Comparison of ENCODE assay signal across 8 mouse cellular contexts in the genomic region with DNA sequence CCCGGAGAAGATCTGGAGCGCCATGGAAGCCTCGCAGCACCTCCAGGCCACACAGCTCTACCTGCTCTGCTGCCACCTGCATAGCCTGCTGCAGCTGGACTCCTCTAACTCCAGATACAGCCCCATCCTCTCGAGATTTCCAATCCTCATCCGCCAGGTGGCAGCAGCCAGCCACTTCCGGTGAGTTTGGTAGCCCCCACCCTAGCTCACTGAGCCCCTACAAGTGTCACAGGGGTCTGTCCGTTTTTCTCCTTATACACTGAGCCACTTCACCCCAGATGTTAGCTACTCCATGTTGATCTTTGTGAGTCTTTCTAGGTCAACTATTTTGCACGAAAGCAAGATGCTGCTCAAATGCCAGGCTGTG. TPM values are rescaled to one million over a fixed set of nuclear protein-coding genes. Genes with fewer than 3 reads are reported as not detected.
DNase-seq lines count a peak whose midpoint lies in the region; ATAC-seq and TF ChIP-seq lines count a peak whose summit lies in the region.

No protein-coding gene starts in this region.

- peak; percentile 23 to 52 for DNase-seq in heart, postnatal 10 days
- DNase-seq in ZHBTc4 (ENCODE audit: low read depth, low spot score), result peak; percentile 80
- DNase-seq in hindbrain, embryonic 10.5 days (ENCODE audit: low spot score), result peak; percentile 58
- no peak for DNase-seq in liver, adult 2 months (ENCODE audit: extremely low read depth, low read depth, low spot score)
- peak; percentile 37 for DNase-seq in naive thymus-derived CD4-positive, alpha-beta T cell, adult 2 months (ENCODE audit: low read depth)
- no peak for DNase-seq in urinary bladder, postnatal 10 days (ENCODE audit: low spot score)

- H3K27ac ChIP-seq in heart, embryonic 11.5 days (ENCODE audit: low read depth, low read length), result no peak overlapping the region
- peak overlapping the region; percentile 76 for H3K27ac ChIP-seq in hindbrain, embryonic 10.5 days
- no peak overlapping the region for H3K27ac ChIP-seq in liver, adult 2 months (replicated peaks; ENCODE audit: insufficient read depth, low read depth, low read length)

- H3K4me3 ChIP-seq in heart, embryonic 11.5 days (ENCODE audit: low read depth, low read length), result no peak overlapping the region
- H3K4me3 ChIP-seq in hindbrain, embryonic 10.5 days, result peak overlapping the region; percentile 20
- H3K4me3 ChIP-seq in liver, adult 2 months (ENCODE audit: insufficient read depth, low read depth, low read length), result no peak overlapping the region

- H3K4me1 ChIP-seq in heart, embryonic 11.5 days (ENCODE audit: control insufficient read depth, insufficient read depth, low read length), result peaks cover 13% of the 10 kb centered on the region
- H3K4me1 ChIP-seq in hindbrain, embryonic 10.5 days (replicated peaks), result peaks cover 62% of the 10 kb centered on the region
- H3K4me1 ChIP-seq in liver, adult 2 months (ENCODE audit: control insufficient read depth, insufficient read depth, low read length), result peaks cover 7% of the 10 kb centered on the region; the same call in 1 of the 2 replicates

- no peak overlapping the region for H3K9ac ChIP-seq in heart, embryonic 11.5 days (ENCODE audit: low read depth, low read length)
- no peak overlapping the region for H3K9ac ChIP-seq in liver, adult 2 months (ENCODE audit: low read depth, low read length)

- no peak overlapping the region for H3K4me2 ChIP-seq in heart, embryonic 11.5 days

- no peaks in the 10 kb centered on the region for H3K79me2 ChIP-seq in liver, adult 2 months (ENCODE audit: control insufficient read depth, insufficient read depth, low read length)

- intact Hi-C loops in heart, postnatal 10 days (cut with DNase I), result no loop called here

- 49% methylated on average over 8 of the region's 8 CpGs for WGBS in heart, embryonic 11.5 days (ENCODE audit: insufficient replicate concordance)
- WGBS in hindbrain, embryonic 10.5 days, result 45% methylated on average over 8 of the region's 8 CpGs
- 72% methylated on average over 8 of the region's 8 CpGs for WGBS in liver, adult 2 months

- ATAC-seq in heart, embryonic 11.5 days (replicated peaks; ENCODE audit: insufficient number of reproducible peaks, low FRiP score, low TSS enrichment), result no peak
- ATAC-seq in megakaryocyte, adult 5-6 weeks (ENCODE audit: poor library complexity, severe bottlenecking), result no peak

- no peaks in the 10 kb centered on the region for H3K27me3 ChIP-seq in heart, embryonic 11.5 days (ENCODE audit: control insufficient read depth, insufficient read depth, low read length)
- H3K27me3 ChIP-seq in hindbrain, embryonic 10.5 days (ENCODE audit: insufficient read depth, poor library complexity, severe bottlenecking), result no peaks in the 10 kb centered on the region
- H3K27me3 ChIP-seq in liver, adult 2 months (ENCODE audit: control insufficient read depth, insufficient read depth, low read length), result no peaks in the 10 kb centered on the region

- H3K9me3 ChIP-seq in heart, embryonic 11.5 days (replicated peaks; ENCODE audit: control insufficient read depth, low read length), result no peaks in the 10 kb centered on the region
- no peaks in the 10 kb centered on the region for H3K9me3 ChIP-seq in hindbrain, embryonic 10.5 days

- TF ChIP-seq CTCF in liver, adult 2 months (IDR thresholded peaks at IDR 0.05; ENCODE audit: low read depth, low read length), result peak; percentile 24; the same call in 1 of the 2 replicates

- TF ChIP-seq POLR2A in liver, adult 2 months (IDR thresholded peaks at IDR 0.05; ENCODE audit: extremely low read depth, insufficient read depth, low read length), result no peak

- H3K36me3 ChIP-seq in heart, embryonic 11.5 days (ENCODE audit: control insufficient read depth, insufficient read depth, low read length), result peaks cover 33% of the 10 kb centered on the region
- peaks cover 60% of the 10 kb centered on the region for H3K36me3 ChIP-seq in hindbrain, embryonic 10.5 days
- peaks cover 22% of the 10 kb centered on the region; the same call in 1 of the 2 replicates for H3K36me3 ChIP-seq in liver, adult 2 months (ENCODE audit: control insufficient read depth, insufficient read depth, low read length)

RNA-seq across cellular contexts. Expression of gene Slc39a11, which starts 2.0 kb away (rescaled TPM):
- 1 to 10 TPM; 6.2 to 8.1 TPM for total RNA-seq in heart, postnatal 10 days (2021)
- 17.1 and 18.7 TPM in 2 replicates for polyA plus RNA-seq in heart, embryonic 11.5 days (2014; fragmentation: Nextera tagmentation; extraction: Ambion mirVana)
- 21.5 and 25.3 TPM in 2 replicates for polyA plus RNA-seq in hindbrain, embryonic 10.5 days (2016; fragmentation: Nextera tagmentation; extraction: Ambion mirVana)
- 18.8 and 21.5 TPM in 2 replicates for total RNA-seq in liver, adult 2 months (2014; rRNA removed)
- polyA plus RNA-seq in liver, adult 2 months (2012; rRNA removed), result 22.8 and 27.2 TPM in 2 replicates
- 11.2 and 13.1 TPM in 2 replicates for total RNA-seq in megakaryocyte, adult 5-6 weeks (2015)
- total RNA-seq in megakaryocyte, adult 5-6 weeks (2017), result 11.3 and 11.4 TPM in 2 replicates

RNA-seq across cellular contexts. Expression of gene Cog1, which starts 2.9 kb away (rescaled TPM):
- 10 to 100 TPM; 17.1 to 18.1 TPM for total RNA-seq in heart, postnatal 10 days (2021)
- 19.2 and 19.4 TPM in 2 replicates for polyA plus RNA-seq in heart, embryonic 11.5 days (2014; fragmentation: Nextera tagmentation; extraction: Ambion mirVana)
- 32.1 and 40.3 TPM in 2 replicates for polyA plus RNA-seq in hindbrain, embryonic 10.5 days (2016; fragmentation: Nextera tagmentation; extraction: Ambion mirVana)
- 6.0 and 8.3 TPM in 2 replicates for total RNA-seq in liver, adult 2 months (2014; rRNA removed)
- polyA plus RNA-seq in liver, adult 2 months (2012; rRNA removed), result 14.6 and 17.7 TPM in 2 replicates
- 25.0 and 31.2 TPM in 2 replicates for total RNA-seq in megakaryocyte, adult 5-6 weeks (2015)
- total RNA-seq in megakaryocyte, adult 5-6 weeks (2017), result 15.3 and 22.4 TPM in 2 replicates

RNA-seq across cellular contexts. Expression of gene Fam104a, which starts 32.1 kb away (rescaled TPM):
- 10 to 100 TPM; 21.1 TPM for total RNA-seq in heart, postnatal 10 days (2021)
- 53.1 and 54.7 TPM in 2 replicates for polyA plus RNA-seq in heart, embryonic 11.5 days (2014; fragmentation: Nextera tagmentation; extraction: Ambion mirVana)
- polyA plus RNA-seq in hindbrain, embryonic 10.5 days (2016; fragmentation: Nextera tagmentation; extraction: Ambion mirVana), result 58.8 TPM in 2 replicates
- total RNA-seq in liver, adult 2 months (2014; rRNA removed), result 4.5 and 5.6 TPM in 2 replicates
- 15.2 and 16.4 TPM in 2 replicates for polyA plus RNA-seq in liver, adult 2 months (2012; rRNA removed)
- total RNA-seq in megakaryocyte, adult 5-6 weeks (2015), result 15.5 and 16.1 TPM in 2 replicates
- total RNA-seq in megakaryocyte, adult 5-6 weeks (2017), result 11.2 and 19.6 TPM in 2 replicates

RNA-seq across cellular contexts. Expression of gene D11Wsu47e, which starts 32.3 kb away (rescaled TPM):
- total RNA-seq in heart, postnatal 10 days (2021), result 1 to 10 TPM; 7.1 to 8.4 TPM
- polyA plus RNA-seq in heart, embryonic 11.5 days (2014; fragmentation: Nextera tagmentation; extraction: Ambion mirVana), result 18.1 and 18.7 TPM in 2 replicates
- 25.8 and 27.3 TPM in 2 replicates for polyA plus RNA-seq in hindbrain, embryonic 10.5 days (2016; fragmentation: Nextera tagmentation; extraction: Ambion mirVana)
- total RNA-seq in liver, adult 2 months (2014; rRNA removed), result 4.1 and 5.0 TPM in 2 replicates
- polyA plus RNA-seq in liver, adult 2 months (2012; rRNA removed), result 3.3 and 4.5 TPM in 2 replicates
- total RNA-seq in megakaryocyte, adult 5-6 weeks (2015), result 3.2 and 5.4 TPM in 2 replicates
- total RNA-seq in megakaryocyte, adult 5-6 weeks (2017), result 10.3 and 13.1 TPM in 2 replicates

RNA-seq across cellular contexts. Expression of gene Sstr2, which starts 32.7 kb away (rescaled TPM):
- not detected for total RNA-seq in heart, postnatal 10 days (2021)
- 0.79 and 1.0 TPM in 2 replicates for polyA plus RNA-seq in heart, embryonic 11.5 days (2014; fragmentation: Nextera tagmentation; extraction: Ambion mirVana)
- polyA plus RNA-seq in hindbrain, embryonic 10.5 days (2016; fragmentation: Nextera tagmentation; extraction: Ambion mirVana), result 18.7 and 30.4 TPM in 2 replicates
- 0.07 TPM in 1 of 2 replicates, not detected in the other for total RNA-seq in liver, adult 2 months (2014; rRNA removed)
- 0.17 TPM in 1 of 2 replicates, not detected in the other for polyA plus RNA-seq in liver, adult 2 months (2012; rRNA removed)
- total RNA-seq in megakaryocyte, adult 5-6 weeks (2015), result 0.18 TPM in 1 of 2 replicates, not detected in the other
- total RNA-seq in megakaryocyte, adult 5-6 weeks (2017), result not detected in 2 replicates

Comparison
In these comparisons a context has a peak if more than half of its experiments do, and no peak if none do; other contexts are left out.
1. DNase-seq: peak in heart, postnatal 10 days (2 of 2), ZHBTc4 (single experiment), hindbrain, embryonic 10.5 days (single experiment) and naive thymus-derived CD4-positive, alpha-beta T cell, adult 2 months (single experiment); none in liver, adult 2 months (single experiment) and urinary bladder, postnatal 10 days (single experiment).